Mouse (Mus musculus) induced T-regulatory cell, adult 2 months (primary cell): ENCODE measurements at regions not wholly inside any gene's neighbourhood (a gene's known extent, or its start where the extent isn't known, plus 50 kb on each side); places are given as distances from the start of the nearest gene placed in this dataset.
"Not testable (repeated sequence)": the region's sequence is repeated elsewhere in the genome, so short reads cannot be mapped to it uniquely, and the experiment has no call there.

Experiments used
- DNase-seq: peaks from one replicate; pipeline ENCODE4 v3.0.0-alpha.2; 2012; ENCODE audit warnings: low read depth

- no peak for DNase-seq
These were observed 223.6 kb upstream of the Egfl6 start for GRCm38 (mm10) chrX:166809165-166809564.

- DNase-seq, result no peak
These were observed 222.7 kb upstream of the Egfl6 start for GRCm38 (mm10) chrX:166808207-166808606.

- DNase-seq, result no peak
These were observed 220.4 kb upstream of the Egfl6 start for GRCm38 (mm10) chrX:166805957-166806356.

- no peak for DNase-seq
These were observed 220.0 kb upstream of the Egfl6 start for GRCm38 (mm10) chrX:166805480-166805879.

GRCm38 (mm10) chrX:166803246-166803645 lies 217.7 kb upstream of the Egfl6 start:
- DNase-seq, result no peak

GRCm38 (mm10) chrX:166801017-166801416 lies 215.5 kb upstream of the Egfl6 start:
- DNase-seq, result no peak

GRCm38 (mm10) chrX:166795651-166796050 lies 210.1 kb upstream of the Egfl6 start:
- DNase-seq, result no peak

- no peak for DNase-seq
These were observed 203.5 kb upstream of the Egfl6 start for GRCm38 (mm10) chrX:166789031-166789430.

GRCm38 (mm10) chrX:166787137-166787536 lies 201.6 kb upstream of the Egfl6 start:
- DNase-seq, result not testable (repeated sequence)

GRCm38 (mm10) chrX:166785615-166786014 lies 200.1 kb upstream of the Egfl6 start:
- no peak for DNase-seq

- no peak for DNase-seq
These were observed 197.9 kb upstream of the Egfl6 start for GRCm38 (mm10) chrX:166783377-166783776.

GRCm38 (mm10) chrX:166779334-166780092 lies 194.0 kb upstream of the Egfl6 start:
- no peak for DNase-seq

GRCm38 (mm10) chrX:166773408-166773854 lies 187.9 kb upstream of the Egfl6 start:
- no peak for DNase-seq

GRCm38 (mm10) chrX:166766991-166767390 lies 181.5 kb upstream of the Egfl6 start:
- DNase-seq, result no peak

GRCm38 (mm10) chrX:166765647-166766046 lies 180.1 kb upstream of the Egfl6 start:
- DNase-seq, result no peak

- DNase-seq, result no peak
These were observed 176.6 kb upstream of the Egfl6 start for GRCm38 (mm10) chrX:166762098-166762497.

- no peak for DNase-seq
These were observed 171.6 kb upstream of the Egfl6 start for GRCm38 (mm10) chrX:166757152-166757551.

- DNase-seq, result no peak
These were observed 169.6 kb upstream of the Egfl6 start for GRCm38 (mm10) chrX:166754967-166755654.

- no peak for DNase-seq
These were observed 163.6 kb upstream of the Egfl6 start for GRCm38 (mm10) chrX:166749055-166749679.

GRCm38 (mm10) chrX:166731354-166731753 lies 145.8 kb upstream of the Egfl6 start:
- no peak for DNase-seq

- DNase-seq, result no peak
These were observed 143.1 kb upstream of the Egfl6 start for GRCm38 (mm10) chrX:166728622-166728928.

GRCm38 (mm10) chrX:166727823-166728621 lies 142.5 kb upstream of the Egfl6 start:
- no peak for DNase-seq
